Mouse (Mus musculus) activated CD4-positive, CD25-positive, alpha-beta regulatory T cell, adult 4 months (primary cell): Measurements from ENCODE around the gene Krt26. TPM values are rescaled to one million over a fixed set of nuclear protein-coding genes. Genes with fewer than 3 reads are reported as not detected.

Source experiments
- ATAC-seq: one replicate; pipeline ENCODE4 v1.8.0; 2017
- polyA plus RNA-seq, 2 experiments: library from polyadenylated mRNA; unstranded; fragments of 100-300 nt; shearing (Covaris generic); gene quantifications; one replicate each; pipeline ENCODE4 v1.2.1; 2017

The Krt26 gene
- polyA plus RNA-seq, result not detected

DNA sequence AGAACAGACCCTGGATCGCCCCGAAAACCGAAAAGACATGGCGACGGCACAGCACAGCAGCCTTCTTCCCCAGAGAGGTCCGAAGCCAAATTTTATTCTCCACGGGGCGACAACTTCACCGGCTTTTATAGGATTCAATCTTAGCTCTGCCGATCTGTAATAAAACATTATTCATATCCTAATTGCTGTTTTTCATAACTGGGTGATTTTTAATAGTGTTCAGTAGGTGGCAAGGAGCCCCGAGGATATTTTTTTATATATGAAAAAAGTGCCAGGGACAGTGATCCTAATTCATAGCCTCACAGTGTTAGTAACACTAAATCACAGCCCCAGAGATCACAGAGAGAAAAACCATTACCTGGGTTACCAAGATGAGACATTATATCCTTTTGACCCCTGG lies at the start of gene Krt26:
TSS of gene Krt26 (minus strand) at position 101 of the 400 bp plus-strand sequence.
- ATAC-seq, result no peak

DNA sequence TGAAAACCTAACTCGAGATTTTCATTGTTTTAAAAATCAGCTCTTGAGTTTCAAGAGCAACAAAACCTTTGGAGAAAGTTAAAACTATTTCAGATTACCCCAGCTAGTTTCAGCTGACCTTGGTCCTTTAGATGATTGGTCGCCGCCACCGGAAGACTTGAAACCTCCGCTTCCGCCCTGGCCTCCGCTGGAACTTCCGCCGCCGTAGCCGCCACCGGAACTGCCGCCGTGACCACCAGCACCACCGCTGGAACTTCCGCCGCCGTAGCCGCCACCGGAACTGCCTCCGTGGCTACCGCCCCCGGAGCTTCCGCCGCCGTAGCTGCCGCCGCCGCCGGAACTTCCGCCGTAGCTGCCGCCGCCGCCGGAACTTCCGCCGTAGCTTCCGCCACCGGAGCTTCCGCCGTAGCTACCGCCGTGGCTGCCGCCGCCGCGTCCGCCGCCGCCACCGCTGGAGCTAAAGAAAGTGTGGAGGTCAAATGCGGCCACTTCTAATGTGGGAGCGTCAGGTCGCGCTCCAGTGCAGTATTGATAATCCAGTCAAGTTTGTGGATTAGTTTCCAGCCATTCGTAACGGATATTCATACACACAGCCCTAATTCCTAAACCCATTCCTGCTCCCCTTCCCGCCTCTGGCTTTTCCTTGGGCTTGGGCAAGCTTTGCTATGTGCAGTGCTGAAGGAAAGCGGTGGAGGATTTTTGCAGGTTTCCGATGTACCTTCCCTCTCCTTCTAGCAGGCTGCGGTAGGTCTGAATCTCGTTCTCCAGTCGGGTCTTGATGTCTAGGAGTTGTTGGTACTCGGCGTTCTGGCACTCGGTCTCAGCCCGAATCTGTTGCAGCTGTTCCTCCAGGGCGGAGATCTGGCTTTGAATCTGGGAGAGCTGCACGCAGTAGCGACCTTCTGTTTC lies 48.3 kb upstream of the Krt26 start:
- peak; percentile 65 for ATAC-seq

DNA sequence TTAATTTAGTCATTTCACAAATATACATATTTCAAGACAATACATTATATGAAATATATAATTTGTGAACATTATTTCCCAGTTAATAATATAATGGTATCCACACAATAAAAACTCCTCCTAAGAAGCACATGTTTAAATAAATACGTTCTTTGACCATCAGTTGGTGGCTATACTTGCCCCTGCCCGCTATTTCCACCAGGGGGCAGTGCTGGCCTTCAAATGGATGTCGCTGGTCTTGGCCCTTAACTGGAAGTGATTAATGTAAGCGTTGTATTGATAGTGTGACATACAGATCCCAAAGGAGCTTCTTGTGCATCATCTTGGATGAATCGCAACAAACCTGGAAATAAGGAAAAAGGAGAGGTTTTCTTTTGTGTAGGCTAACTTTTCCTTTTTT lies 41.8 kb upstream of the Krt26 start:
- no peak for ATAC-seq

DNA sequence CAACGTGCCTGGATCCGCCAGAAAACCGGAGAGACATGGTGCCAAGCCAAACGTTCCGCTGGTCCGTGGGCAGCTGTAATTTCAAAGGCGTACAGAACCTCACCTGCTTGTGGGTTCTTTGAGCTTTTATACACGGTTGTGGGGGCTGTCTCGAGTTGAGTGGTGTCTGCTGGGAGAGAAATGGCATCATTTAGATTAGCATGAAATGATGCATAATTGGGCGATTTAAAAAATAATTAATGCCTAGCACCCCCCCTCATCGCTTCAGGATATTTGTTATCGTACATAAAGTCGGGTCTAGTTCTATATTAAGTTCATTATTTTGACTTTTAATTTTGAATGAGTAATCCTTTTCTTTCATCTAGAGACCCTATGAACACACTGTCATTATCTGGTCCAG lies 37.0 kb upstream of the Krt26 start, which contains the start of gene Krt28:
TSS of gene Krt28 (minus strand) at position 101 of the 400 bp plus-strand sequence.
- no peak for ATAC-seq

DNA sequence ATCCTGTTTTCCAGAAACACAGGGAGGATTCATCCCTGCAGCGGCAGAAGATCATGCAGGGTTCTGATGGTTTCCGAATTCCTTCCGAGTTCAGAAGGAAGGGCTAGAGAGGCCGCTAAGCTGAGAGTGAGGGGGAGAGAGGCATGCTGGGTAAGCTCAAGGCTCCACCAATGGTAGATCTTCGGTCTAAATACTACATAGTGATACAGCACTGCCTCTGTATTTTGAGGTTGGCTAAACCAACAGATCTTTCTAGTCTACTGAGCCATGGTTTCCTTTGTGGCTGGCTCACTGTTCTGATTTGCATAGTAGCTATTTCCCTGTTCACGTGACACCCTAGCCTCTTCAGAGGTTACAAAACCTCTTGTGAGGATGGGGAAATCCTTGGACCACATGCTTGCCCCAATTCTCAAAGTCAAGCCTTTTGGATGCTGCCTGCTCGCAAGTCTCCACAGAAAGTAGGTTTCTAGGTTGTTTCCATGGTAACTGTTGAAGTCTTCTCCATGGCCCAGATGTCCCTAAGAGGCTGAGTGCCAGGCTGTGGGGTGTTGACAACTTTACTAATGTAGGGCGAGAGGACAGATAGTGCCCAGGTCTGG lies 32.2 kb upstream of the Krt26 start:
- ATAC-seq, result no peak

DNA sequence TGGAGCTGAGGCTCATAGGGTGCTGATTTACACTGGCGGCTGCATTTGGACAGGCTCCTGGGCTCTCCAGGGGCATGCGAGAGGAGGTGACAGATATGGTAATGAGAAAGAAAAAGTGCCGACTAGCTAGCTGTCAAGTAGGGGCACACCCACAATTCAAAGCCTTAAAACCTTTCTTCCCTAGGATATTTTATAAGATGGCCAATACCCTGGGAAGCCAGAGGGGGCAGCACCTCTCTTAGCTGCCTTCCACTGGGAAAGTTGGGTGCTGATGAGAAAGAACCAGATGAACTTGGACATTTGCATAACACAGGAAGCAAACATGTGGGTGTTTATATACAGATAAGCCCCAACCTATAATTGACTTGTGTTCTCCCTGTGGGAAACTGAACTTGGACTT lies 31.5 kb upstream of the Krt26 start:
- ATAC-seq, result no peak

- ATAC-seq, result no peak
Observed at GRCm38 (mm10) chr11:99366791-99367190, 29.0 kb upstream of the Krt26 start.

- no peak for ATAC-seq
Observed at GRCm38 (mm10) chr11:99364412-99364811, 26.6 kb upstream of the Krt26 start.

DNA sequence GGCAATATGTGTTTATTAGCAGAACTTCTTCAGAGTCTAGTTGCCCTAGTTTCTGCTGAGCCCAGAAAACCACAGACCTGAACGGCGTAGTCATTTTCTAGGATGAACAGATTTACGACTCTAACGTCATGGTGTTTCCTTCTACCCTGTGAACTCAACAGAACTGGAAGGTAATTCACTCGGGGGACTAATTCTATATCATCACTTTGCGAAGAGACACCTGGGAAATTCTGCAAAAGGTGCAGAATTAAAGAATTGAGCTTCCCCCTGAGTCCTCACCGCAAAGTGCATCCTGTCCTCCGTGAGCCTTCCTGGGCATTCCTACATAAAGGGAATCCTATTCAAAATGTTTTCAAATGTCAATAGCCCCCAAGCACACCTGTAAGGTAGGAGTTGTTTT lies 23.7 kb upstream of the Krt26 start:
- no peak for ATAC-seq

GRCm38 (mm10) chr11:99351004-99351403 lies 13.2 kb upstream of the Krt26 start, which contains the start of gene Krt27:
Gene Krt27 (minus strand): TSS chr11:99351104.
- no peak for ATAC-seq

- no peak for ATAC-seq
Observed at GRCm38 (mm10) chr11:99339299-99339847, 1.6 kb upstream of the Krt26 start.

DNA sequence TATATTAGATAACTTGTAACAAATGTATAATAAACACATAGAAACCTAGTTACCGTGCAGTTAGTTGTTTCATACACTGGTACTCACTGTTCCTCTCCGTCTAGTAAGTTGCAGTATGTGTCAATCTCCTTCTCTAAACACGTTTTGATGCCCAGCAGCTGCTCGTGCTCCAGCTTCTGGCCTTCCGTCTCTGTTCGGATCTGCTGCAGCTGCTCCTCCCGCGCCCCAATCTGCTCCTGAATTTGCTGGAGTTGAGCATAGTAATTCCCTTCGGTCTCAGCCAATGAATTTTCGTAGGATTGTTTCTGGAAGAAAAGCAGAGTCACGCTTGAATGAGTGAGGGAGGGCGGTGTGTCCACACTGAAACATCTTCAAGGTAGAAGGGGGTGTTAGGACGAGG lies 4.3 kb downstream of the Krt26 start:
- no peak for ATAC-seq

- no peak for ATAC-seq
Observed at GRCm38 (mm10) chr11:99329655-99330054, 8.1 kb downstream of the Krt26 start.

- no peak for ATAC-seq
Observed at GRCm38 (mm10) chr11:99322851-99323250, 14.9 kb downstream of the Krt26 start, which contains the start of gene Krt25. Gene Krt25 (minus strand): TSS chr11:99322951.

- ATAC-seq, result no peak
Observed at GRCm38 (mm10) chr11:99321094-99321493, 16.7 kb downstream of the Krt26 start.

DNA sequence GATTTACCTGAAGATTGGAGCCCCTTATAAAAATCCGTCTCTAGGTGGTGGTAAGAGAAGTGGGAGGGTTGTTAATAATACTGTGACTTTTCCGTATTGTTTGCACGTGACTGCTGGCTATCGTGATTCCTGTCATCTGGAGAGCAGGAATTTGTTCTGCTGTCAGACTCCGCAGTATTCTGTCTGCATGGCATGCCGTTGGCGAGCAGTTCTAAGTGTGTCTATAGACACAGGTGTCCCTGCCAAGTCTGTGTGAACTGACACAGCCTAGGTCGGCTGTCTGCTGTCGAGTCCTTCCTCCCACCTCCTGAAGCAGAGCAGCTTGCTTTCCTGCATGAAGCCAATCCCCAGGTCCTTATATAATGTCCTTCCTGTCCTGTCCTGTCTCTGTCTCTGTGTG lies 18.6 kb downstream of the Krt26 start:
- no peak for ATAC-seq

GRCm38 (mm10) chr11:99316543-99316942 lies 21.2 kb downstream of the Krt26 start:
- no peak for ATAC-seq

- no peak for ATAC-seq
Observed at GRCm38 (mm10) chr11:99314594-99314993, 23.2 kb downstream of the Krt26 start.

DNA sequence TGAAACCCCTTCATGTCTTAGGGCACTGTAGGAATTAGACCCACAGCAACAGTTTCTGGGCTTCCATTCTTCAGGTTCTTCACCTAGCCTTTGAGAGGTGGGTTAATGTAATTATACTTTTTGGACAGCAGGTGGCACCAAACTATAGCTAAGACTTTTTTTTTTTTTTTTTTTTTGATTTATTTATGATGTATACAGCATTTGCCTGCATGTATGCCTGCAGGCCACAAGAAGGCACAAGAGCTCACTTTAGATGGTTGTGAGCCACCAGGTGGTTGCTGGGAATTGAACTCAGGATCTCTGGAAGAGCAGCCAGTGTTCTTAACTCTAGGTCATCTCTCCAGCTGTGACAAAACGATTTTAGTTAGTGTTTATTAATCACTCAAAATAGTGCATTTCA lies 26.9 kb downstream of the Krt26 start:
- ATAC-seq, result no peak

DNA sequence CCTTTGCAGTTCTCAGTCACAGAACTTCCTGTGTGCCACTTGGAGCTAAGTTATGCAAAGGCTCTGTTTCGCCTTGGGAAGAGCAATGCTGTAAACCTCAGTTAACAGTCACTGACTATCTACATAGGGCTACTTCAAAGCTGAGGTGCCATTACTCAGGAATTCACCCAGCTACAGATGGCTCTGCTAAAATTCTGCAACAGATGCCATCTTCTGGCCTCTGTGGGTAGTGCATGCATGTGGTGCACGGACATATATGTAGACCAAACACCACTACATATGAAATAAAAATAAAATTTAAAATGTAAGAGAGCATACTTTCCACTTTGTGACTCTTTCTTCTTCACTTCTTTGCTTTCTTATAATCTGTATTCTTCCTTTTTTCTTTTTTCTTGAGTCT lies 30.2 kb downstream of the Krt26 start:
- ATAC-seq, result peak; percentile 57

- no peak for ATAC-seq
Observed at GRCm38 (mm10) chr11:99295039-99295438, 42.7 kb downstream of the Krt26 start.

GRCm38 (mm10) chr11:99292846-99293245 lies 44.9 kb downstream of the Krt26 start:
- ATAC-seq, result no peak

- no peak for ATAC-seq
Observed at GRCm38 (mm10) chr11:99284833-99285312, 52.9 kb downstream of the Krt26 start, which contains the start of gene Krt24. Gene Krt24 (minus strand): TSS chr11:99285262.
